Mouse (Mus musculus): ENCODE data around the gene Ostc.

The Ostc gene

GRCm38 (mm10) chr3:130708967-130709924 lies at the start of gene Ostc:
Ostc (minus strand) TSS chr3:130709444.
- peak; percentile 97 for DNase-seq (ENCODE audit: low read depth, low spot score)

- no peak for DNase-seq (ENCODE audit: low read depth, low spot score)
Observed at GRCm38 (mm10) chr3:130758157-130758841, 49.1 kb upstream of the Ostc start.

GRCm38 (mm10) chr3:130757117-130757852 lies 48.0 kb upstream of the Ostc start:
- no peak for DNase-seq (ENCODE audit: low read depth, low spot score)

GRCm38 (mm10) chr3:130749206-130749605 lies 40.0 kb upstream of the Ostc start:
- no peak for DNase-seq (ENCODE audit: low read depth, low spot score)

GRCm38 (mm10) chr3:130746673-130747619 lies 37.7 kb upstream of the Ostc start:
- no peak for DNase-seq (ENCODE audit: low read depth, low spot score)

GRCm38 (mm10) chr3:130737652-130738361 lies 28.6 kb upstream of the Ostc start:
- no peak for DNase-seq (ENCODE audit: low read depth, low spot score)

- no peak for DNase-seq (ENCODE audit: low read depth, low spot score)
Observed at GRCm38 (mm10) chr3:130736758-130737157, 27.5 kb upstream of the Ostc start.

GRCm38 (mm10) chr3:130730189-130730653 lies 21.0 kb upstream of the Ostc start, which contains the start of gene Rpl34:
Rpl34 (minus strand) TSS chr3:130730398.
- DNase-seq (ENCODE audit: low read depth, low spot score) = peak; percentile 79

- DNase-seq (ENCODE audit: low read depth, low spot score) = peak; percentile 40
Observed at GRCm38 (mm10) chr3:130729472-130730188, 20.4 kb upstream of the Ostc start.

- no peak for DNase-seq (ENCODE audit: low read depth, low spot score)
Observed at GRCm38 (mm10) chr3:130727676-130728075, 18.4 kb upstream of the Ostc start.

- DNase-seq (ENCODE audit: low read depth, low spot score) = no peak
Observed at GRCm38 (mm10) chr3:130727036-130727435, 17.8 kb upstream of the Ostc start.

GRCm38 (mm10) chr3:130725718-130726117 lies 16.5 kb upstream of the Ostc start:
- DNase-seq (ENCODE audit: low read depth, low spot score) = no peak

GRCm38 (mm10) chr3:130722733-130723478 lies 13.7 kb upstream of the Ostc start:
- DNase-seq (ENCODE audit: low read depth, low spot score) = no peak

- DNase-seq (ENCODE audit: low read depth, low spot score) = no peak
Observed at GRCm38 (mm10) chr3:130720225-130720624, 11.0 kb upstream of the Ostc start.

- DNase-seq (ENCODE audit: low read depth, low spot score) = no peak
Observed at GRCm38 (mm10) chr3:130718871-130719270, 9.6 kb upstream of the Ostc start.

- no peak for DNase-seq (ENCODE audit: low read depth, low spot score)
Observed at GRCm38 (mm10) chr3:130716555-130716954, 7.3 kb upstream of the Ostc start.

GRCm38 (mm10) chr3:130714775-130715568 lies 5.7 kb upstream of the Ostc start:
- no peak for DNase-seq (ENCODE audit: low read depth, low spot score)

- no peak for DNase-seq (ENCODE audit: low read depth, low spot score)
Observed at GRCm38 (mm10) chr3:130712891-130713290, 3.6 kb upstream of the Ostc start.
